Mouse (Mus musculus): ENCODE data around the gene Lrp5.
"Not testable (repeated sequence)": the region's sequence is repeated elsewhere in the genome, so short reads cannot be mapped to it uniquely, and the experiment has no call there.

DNA sequence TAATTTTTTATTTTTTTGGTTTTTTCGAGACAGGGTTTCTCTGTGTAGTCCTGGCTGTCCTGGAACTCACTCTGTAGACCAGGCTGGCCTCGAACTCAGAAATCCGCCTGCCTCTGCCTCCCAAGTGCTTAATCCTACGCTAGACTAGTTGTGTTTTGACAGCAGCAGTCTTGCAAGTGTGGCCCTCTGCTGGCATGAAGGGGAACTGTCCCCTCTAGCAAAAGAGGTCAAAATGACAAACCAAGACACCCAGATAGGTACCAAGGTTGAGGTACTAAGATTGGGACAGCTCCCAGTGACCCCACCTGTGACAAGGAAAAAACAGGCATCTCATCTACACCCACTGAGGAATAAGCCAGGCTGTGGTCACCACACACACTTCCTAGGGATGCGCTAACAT lies 98.6 kb downstream of the Lrp5 start:
- peak; percentile 18; the same call in 1 of the 2 replicates for TF ChIP-seq CTCF (IDR thresholded peaks at IDR 0.05; ENCODE audit: extremely low read depth, insufficient read depth, low read length)
- not testable (repeated sequence) for TF ChIP-seq POLR2A (IDR thresholded peaks at IDR 0.05; ENCODE audit: extremely low read depth, insufficient read depth, low read length)
